Mouse (Mus musculus): ENCODE results near the gene Myo16.

DNA sequence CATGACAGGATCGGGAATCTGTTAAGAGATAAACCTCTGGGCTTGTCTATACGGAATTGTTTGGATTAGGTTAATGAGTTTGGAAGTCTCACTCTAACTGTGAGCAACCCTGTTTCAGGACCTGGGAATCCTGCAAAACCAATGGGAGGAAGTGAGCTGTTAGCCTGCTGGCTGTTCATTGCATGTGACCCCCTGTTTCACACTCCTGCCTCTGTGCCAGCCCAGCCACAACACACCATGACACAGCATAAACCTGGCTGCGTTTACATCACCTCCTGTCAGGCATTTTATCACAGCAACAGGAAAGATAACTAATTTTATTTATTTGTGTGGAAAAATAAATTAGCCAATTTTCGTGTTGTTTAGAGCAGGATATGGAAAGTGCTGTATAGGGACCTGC lies 138.9 kb downstream of the Myo16 start:
- TF ChIP-seq CTCF (IDR thresholded peaks at IDR 0.05; ENCODE audit: low read depth) (no peak), EP300 (IDR thresholded peaks at IDR 0.05; ENCODE audit: low read depth) (no peak)
